ENCODE assay signal across 7 mouse cellular contexts in genomic region chr1:37996226-37996625, GRCm38 (mm10). TPM values are rescaled to one million over a fixed set of nuclear protein-coding genes. Genes with fewer than 3 reads are reported as not detected.
DNase-seq lines count a peak whose midpoint lies in the region; ATAC-seq lines count a peak whose summit lies in the region.

No protein-coding gene starts in this region.

- DNase-seq in lung, postnatal 14 days = no peak
- DNase-seq in forebrain, embryonic 10.5 days (ENCODE audit: extremely low spot score, low spot score) = no peak
- DNase-seq in limb, embryonic 11.5 days (ENCODE audit: low spot score) = no peak
- peak; percentile 11 for DNase-seq in retina, postnatal 7 days (ENCODE audit: low read depth, low spot score)
- DNase-seq in urinary bladder, adult 2 months (ENCODE audit: low spot score) = no peak
- DNase-seq in layer of hippocampus, postnatal 10 days (ENCODE audit: low spot score in 2 of 2) = no peak

- H3K27me3 ChIP-seq in lung, embryonic 16.5 days (ENCODE audit: control insufficient read depth, insufficient read depth, low read depth, low read length) = no peaks in the 10 kb centered on the region
- no peaks in the 10 kb centered on the region for H3K27me3 ChIP-seq in forebrain, embryonic 10.5 days (ENCODE audit: poor library complexity, severe bottlenecking)
- H3K27me3 ChIP-seq in limb, embryonic 11.5 days (ENCODE audit: control insufficient read depth, insufficient read depth, low read length) = no peaks in the 10 kb centered on the region

- no peaks in the 10 kb centered on the region for H3K9me3 ChIP-seq in lung, embryonic 16.5 days (ENCODE audit: control insufficient read depth, low read length)
- no peaks in the 10 kb centered on the region for H3K9me3 ChIP-seq in forebrain, embryonic 10.5 days
- H3K9me3 ChIP-seq in limb, embryonic 11.5 days (ENCODE audit: control insufficient read depth, low read length) = no peaks in the 10 kb centered on the region

- H3K27ac ChIP-seq in lung, embryonic 16.5 days (ENCODE audit: low read length) = peak overlapping the region; percentile 92; the same call in 1 of the 2 replicates
- peak overlapping the region; percentile 96 for H3K27ac ChIP-seq in forebrain, embryonic 10.5 days
- H3K27ac ChIP-seq in limb, embryonic 11.5 days (replicated peaks; ENCODE audit: low read depth, low read length) = no peak overlapping the region

- peak overlapping the region; percentile 91 for H3K9ac ChIP-seq in lung, embryonic 16.5 days (ENCODE audit: low read length)
- peak overlapping the region; percentile 87 for H3K9ac ChIP-seq in limb, embryonic 11.5 days (ENCODE audit: low read length)

- ATAC-seq in lung, embryonic 16.5 days (ENCODE audit: low read depth) = no peak
- no peak for ATAC-seq in limb, embryonic 11.5 days (ENCODE audit: insufficient number of reproducible peaks, low FRiP score, low TSS enrichment, low read depth)

- H3K36me3 ChIP-seq in lung, embryonic 16.5 days (ENCODE audit: control insufficient read depth, insufficient read depth, low read length) = peaks cover 38% of the 10 kb centered on the region
- peaks cover 47% of the 10 kb centered on the region for H3K36me3 ChIP-seq in forebrain, embryonic 10.5 days (replicated peaks)
- peaks cover 13% of the 10 kb centered on the region for H3K36me3 ChIP-seq in limb, embryonic 11.5 days (ENCODE audit: control insufficient read depth, insufficient read depth, low read length)

- peaks cover 16% of the 10 kb centered on the region for H3K4me1 ChIP-seq in lung, embryonic 16.5 days (replicated peaks; ENCODE audit: control insufficient read depth, insufficient read depth, low read length)
- peaks cover 18% of the 10 kb centered on the region for H3K4me1 ChIP-seq in forebrain, embryonic 10.5 days
- peaks cover 12% of the 10 kb centered on the region for H3K4me1 ChIP-seq in limb, embryonic 11.5 days (ENCODE audit: control insufficient read depth, insufficient read depth, low read length)

- 39% methylated on average over 3 of the region's 3 CpGs for WGBS in lung, embryonic 16.5 days
- 51% methylated on average over 3 of the region's 3 CpGs for WGBS in forebrain, embryonic 10.5 days
- 47% methylated on average over 3 of the region's 3 CpGs for WGBS in limb, embryonic 11.5 days

- peak overlapping the region; percentile 94 for H3K4me2 ChIP-seq in lung, embryonic 16.5 days (ENCODE audit: low read depth, low read length)
- peak overlapping the region; percentile 86 for H3K4me2 ChIP-seq in limb, embryonic 11.5 days (ENCODE audit: low read depth, severe bottlenecking)

- peak overlapping the region; percentile 96 for H3K4me3 ChIP-seq in lung, embryonic 16.5 days (ENCODE audit: low read length)
- peak overlapping the region; percentile 96 for H3K4me3 ChIP-seq in forebrain, embryonic 10.5 days
- peak overlapping the region; percentile 92 for H3K4me3 ChIP-seq in limb, embryonic 11.5 days (ENCODE audit: low read depth, low read length)

RNA-seq across cellular contexts. Expression of gene Txndc9, which starts 1.5 kb away (rescaled TPM):
- 142 TPM in 2 replicates for polyA plus RNA-seq in lung, embryonic 16.5 days (2015; fragmentation: Nextera tagmentation; extraction: Ambion mirVana)
- 134 and 140 TPM in 2 replicates for polyA plus RNA-seq in forebrain, embryonic 10.5 days (2016; fragmentation: Nextera tagmentation; extraction: Ambion mirVana)
- 136 and 146 TPM in 2 replicates for polyA plus RNA-seq in limb, embryonic 11.5 days (2014; fragmentation: Nextera tagmentation; extraction: Ambion mirVana)
- polyA plus RNA-seq in urinary bladder, adult 2 months (2012; rRNA removed) = 54.7 and 55.7 TPM in 2 replicates
- total RNA-seq in layer of hippocampus, postnatal 10 days (2021) = 10 to 100 TPM; 66.7 to 68.6 TPM

RNA-seq across cellular contexts. Expression of gene Eif5b, which starts 1.6 kb away (rescaled TPM):
- polyA plus RNA-seq in lung, embryonic 16.5 days (2015; fragmentation: Nextera tagmentation; extraction: Ambion mirVana) = 19.5 and 21.7 TPM in 2 replicates
- polyA plus RNA-seq in forebrain, embryonic 10.5 days (2016; fragmentation: Nextera tagmentation; extraction: Ambion mirVana) = 28.4 and 28.5 TPM in 2 replicates
- 32.1 and 33.8 TPM in 2 replicates for polyA plus RNA-seq in limb, embryonic 11.5 days (2014; fragmentation: Nextera tagmentation; extraction: Ambion mirVana)
- 26.0 and 35.1 TPM in 2 replicates for polyA plus RNA-seq in urinary bladder, adult 2 months (2012; rRNA removed)
- total RNA-seq in layer of hippocampus, postnatal 10 days (2021) = 10 to 100 TPM; 35.1 to 38.8 TPM

RNA-seq across cellular contexts. Expression of gene Lyg1, which starts 38.7 kb away (rescaled TPM):
- not detected in 2 replicates for polyA plus RNA-seq in lung, embryonic 16.5 days (2015; fragmentation: Nextera tagmentation; extraction: Ambion mirVana)
- polyA plus RNA-seq in forebrain, embryonic 10.5 days (2016; fragmentation: Nextera tagmentation; extraction: Ambion mirVana) = not detected in 2 replicates
- polyA plus RNA-seq in limb, embryonic 11.5 days (2014; fragmentation: Nextera tagmentation; extraction: Ambion mirVana) = not detected in 2 replicates
- not detected in 2 replicates for polyA plus RNA-seq in urinary bladder, adult 2 months (2012; rRNA removed)
- not detected for total RNA-seq in layer of hippocampus, postnatal 10 days (2021)
